ENCODE assay signal across 7 mouse cellular contexts in the genomic region with DNA sequence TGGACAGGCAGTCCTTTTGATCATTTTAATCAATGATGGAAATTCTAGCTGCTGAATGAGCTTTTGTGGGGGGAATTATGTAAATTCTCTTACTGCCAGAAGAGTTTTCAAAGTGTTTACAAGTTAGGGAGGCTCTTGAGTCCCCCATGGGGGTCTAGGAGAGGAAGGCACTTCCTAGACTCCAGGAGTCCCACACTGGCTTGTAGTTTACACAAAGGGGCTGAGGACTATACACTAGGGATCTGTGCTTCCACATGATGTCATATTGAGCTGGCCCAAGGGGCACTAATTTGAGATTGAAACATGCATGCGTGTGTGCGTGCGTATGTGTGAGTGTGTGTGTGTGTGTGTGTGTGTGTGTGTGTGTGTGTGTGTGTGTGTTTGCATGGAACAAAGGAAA. TPM values are rescaled to one million over a fixed set of nuclear protein-coding genes. Genes with fewer than 3 reads are reported as not detected.
DNase-seq lines count a peak whose midpoint lies in the region; ATAC-seq and TF ChIP-seq lines count a peak whose summit lies in the region.

No protein-coding gene starts in this region.

- peaks cover 6% of the 10 kb centered on the region; the same call in 1 of the 2 replicates for H3K4me1 ChIP-seq in forebrain, embryonic 11.5 days (replicated peaks; ENCODE audit: control insufficient read depth, insufficient read depth, low read length)
- H3K4me1 ChIP-seq in limb, embryonic 10.5 days = peaks cover 39% of the 10 kb centered on the region
- H3K4me1 ChIP-seq in neural tube, embryonic 14.5 days (ENCODE audit: control insufficient read depth, insufficient read depth, low read length) = peaks cover 4% of the 10 kb centered on the region

- no peaks in the 10 kb centered on the region for H3K27me3 ChIP-seq in forebrain, embryonic 11.5 days (ENCODE audit: control insufficient read depth, insufficient read depth, low read length)
- no peaks in the 10 kb centered on the region for H3K27me3 ChIP-seq in limb, embryonic 10.5 days (ENCODE audit: low read depth, poor library complexity, severe bottlenecking)
- no peaks in the 10 kb centered on the region for H3K27me3 ChIP-seq in neural tube, embryonic 14.5 days (ENCODE audit: control insufficient read depth, insufficient read depth, low read length)

- peak overlapping the region; percentile 74 for H3K4me3 ChIP-seq in layer of hippocampus, adult 2 months
- H3K4me3 ChIP-seq in forebrain, embryonic 11.5 days (ENCODE audit: low read depth, low read length) = peak overlapping the region; percentile 21
- peak overlapping the region; percentile 56 for H3K4me3 ChIP-seq in limb, embryonic 10.5 days
- H3K4me3 ChIP-seq in neural tube, embryonic 14.5 days (ENCODE audit: low read depth, low read length) = peak overlapping the region; percentile 38

- peak overlapping the region; percentile 43 for H3K4me2 ChIP-seq in forebrain, embryonic 11.5 days (ENCODE audit: low read depth, low read length, severe bottlenecking)
- H3K4me2 ChIP-seq in neural tube, embryonic 14.5 days (ENCODE audit: low read depth, low read length) = peak overlapping the region; percentile 42

- no peaks in the 10 kb centered on the region for H3K9me3 ChIP-seq in forebrain, embryonic 11.5 days (ENCODE audit: control insufficient read depth, low read length)
- no peaks in the 10 kb centered on the region for H3K9me3 ChIP-seq in limb, embryonic 10.5 days (replicated peaks)
- no peaks in the 10 kb centered on the region for H3K9me3 ChIP-seq in neural tube, embryonic 14.5 days (ENCODE audit: control insufficient read depth, low read length)

- peak; percentile 47 for ATAC-seq in forebrain, embryonic 11.5 days (replicated peaks; ENCODE audit: low FRiP score)
- ATAC-seq in neural tube, embryonic 14.5 days (ENCODE audit: low read depth) = peak; percentile 52; the same call in 1 of the 2 replicates
- no peak for ATAC-seq in CD4-positive, CD25-positive, alpha-beta regulatory T cell, adult 4 months

- WGBS in forebrain, embryonic 11.5 days = 76% methylated on average over 3 of the region's 3 CpGs
- WGBS in limb, embryonic 10.5 days = 97% methylated on average over 3 of the region's 3 CpGs
- WGBS in neural tube, embryonic 14.5 days = 83% methylated on average over 3 of the region's 3 CpGs

- 0 out of 2 replicates have a peak, but pooled peaks have one; percentile 0 for TF ChIP-seq CTCF in layer of hippocampus, adult 2 months (conservative IDR thresholded peaks at IDR 0.05)

- H3K36me3 ChIP-seq in forebrain, embryonic 11.5 days (ENCODE audit: control insufficient read depth, insufficient read depth, low read length) = no peaks in the 10 kb centered on the region
- H3K36me3 ChIP-seq in limb, embryonic 10.5 days = no peaks in the 10 kb centered on the region
- no peaks in the 10 kb centered on the region for H3K36me3 ChIP-seq in neural tube, embryonic 14.5 days (ENCODE audit: control insufficient read depth, insufficient read depth, low read length)

- H3K27ac ChIP-seq in layer of hippocampus, adult 2 months = peak overlapping the region; percentile 97
- peak overlapping the region; percentile 37; the same call in 1 of the 2 replicates for H3K27ac ChIP-seq in forebrain, embryonic 11.5 days (ENCODE audit: low read depth, low read length)
- H3K27ac ChIP-seq in limb, embryonic 10.5 days = peak overlapping the region; percentile 88
- H3K27ac ChIP-seq in neural tube, embryonic 14.5 days (ENCODE audit: low read depth, low read length) = peak overlapping the region; percentile 65

- DNase-seq in layer of hippocampus, adult 2 months (ENCODE audit: low spot score in 2 of 2) = no peak
- no peak for DNase-seq in layer of hippocampus, adult 8-10 months (ENCODE audit: low spot score in 2 of 2)
- DNase-seq in forebrain, embryonic 11.5 days (ENCODE audit: low spot score) = no peak
- no peak for DNase-seq in limb, embryonic 10.5 days (ENCODE audit: low spot score)
- no peak for DNase-seq in urinary bladder, postnatal 4 days (ENCODE audit: low spot score in 2 of 2)

- H3K9ac ChIP-seq in forebrain, embryonic 11.5 days (ENCODE audit: low read length) = peak overlapping the region; percentile 48
- H3K9ac ChIP-seq in neural tube, embryonic 14.5 days (replicated peaks; ENCODE audit: low read depth, low read length) = peak overlapping the region; percentile 46; the same call in 1 of the 2 replicates

RNA-seq across cellular contexts. Expression of a gene that starts 0.7 kb away (rescaled TPM):
- total RNA-seq in layer of hippocampus, adult 2 months (2021) = 10 to 100 TPM; 13.0 to 14.5 TPM
- total RNA-seq in layer of hippocampus, adult 8-10 months (2022) = 10 to 100 TPM; 11.9 to 13.8 (median 12.8) TPM
- 22.5 and 23.2 TPM in 2 replicates for polyA plus RNA-seq in forebrain, embryonic 11.5 days (2014; fragmentation: Nextera tagmentation; extraction: Ambion mirVana)
- polyA plus RNA-seq in limb, embryonic 10.5 days (2016; fragmentation: Nextera tagmentation; extraction: Ambion mirVana) = 15.5 and 16.2 TPM in 2 replicates
- 8.5 and 11.4 TPM in 2 replicates for polyA plus RNA-seq in neural tube, embryonic 14.5 days (2014; fragmentation: Nextera tagmentation; extraction: Ambion mirVana)
- under 1 TPM; 0.08 to 0.66 TPM for polyA plus RNA-seq in CD4-positive, CD25-positive, alpha-beta regulatory T cell, adult 4 months (2017; shearing (Covaris generic))

RNA-seq across cellular contexts. Expression of a gene that starts 29.1 kb away (rescaled TPM):
- 1 to 10 TPM; 1.5 to 1.8 TPM for total RNA-seq in layer of hippocampus, adult 2 months (2021)
- 1 to 10 TPM; 1.2 to 6.0 (median 3.1) TPM for total RNA-seq in layer of hippocampus, adult 8-10 months (2022)
- 0.76 and 1.2 TPM in 2 replicates for polyA plus RNA-seq in forebrain, embryonic 11.5 days (2014; fragmentation: Nextera tagmentation; extraction: Ambion mirVana)
- 0.26 and 0.40 TPM in 2 replicates for polyA plus RNA-seq in limb, embryonic 10.5 days (2016; fragmentation: Nextera tagmentation; extraction: Ambion mirVana)
- not detected in 2 replicates for polyA plus RNA-seq in neural tube, embryonic 14.5 days (2014; fragmentation: Nextera tagmentation; extraction: Ambion mirVana)
- not detected for polyA plus RNA-seq in CD4-positive, CD25-positive, alpha-beta regulatory T cell, adult 4 months (2017; shearing (Covaris generic))

Comparison
In these comparisons a context has a peak if more than half of its experiments do, and no peak if none do; other contexts are left out.
1. H3K27ac ChIP-seq: peak in every context shown above with its lines; median percentile 97 in layer of hippocampus, adult 2 months; 88 in limb, embryonic 10.5 days; 65 in neural tube, embryonic 14.5 days; 37 in forebrain, embryonic 11.5 days.
2. H3K4me3 ChIP-seq: peak in every context shown above with its lines; median percentile 74 in layer of hippocampus, adult 2 months; 56 in limb, embryonic 10.5 days; 38 in neural tube, embryonic 14.5 days; 21 in forebrain, embryonic 11.5 days.